Mouse (Mus musculus): ENCODE measurements at regions not wholly inside any gene's neighbourhood (a gene's known extent, or its start where the extent isn't known, plus 50 kb on each side); places are given as distances from the start of the nearest gene placed in this dataset.

DNA sequence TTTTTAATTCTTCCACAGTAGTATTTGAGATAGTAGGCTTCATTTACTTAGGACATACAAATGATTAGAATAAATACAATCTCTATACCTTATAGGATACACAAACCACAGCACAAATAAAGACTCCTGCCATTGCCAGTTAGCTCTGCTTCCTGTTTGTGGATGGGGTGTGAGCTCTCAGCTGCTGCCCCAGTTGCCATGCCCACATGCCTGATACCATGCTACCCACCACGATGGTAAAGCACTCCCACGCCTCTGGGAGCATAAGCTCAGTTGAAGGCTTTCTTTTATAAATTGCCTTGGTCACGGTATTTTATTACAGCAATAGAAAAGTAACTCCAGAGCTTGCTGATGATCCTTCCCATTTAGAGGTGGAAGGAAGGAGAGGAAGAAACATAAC is 765.8 kb upstream of the Tmem132c start:
- Histone ChIP-seq H3K27ac (ENCODE audit: insufficient read depth, low read depth, low read length) (no peak overlapping the region), H3K4me1 (ENCODE audit: control insufficient read depth, insufficient read depth, insufficient read length, low read length) (no peaks in the 10 kb centered on the region), H3K27me3 (ENCODE audit: control insufficient read depth, insufficient read depth, low read length) (no peaks in the 10 kb centered on the region), H3K36me3 (ENCODE audit: control insufficient read depth, insufficient read depth, low read length) (no peaks in the 10 kb centered on the region), H3K4me3 (ENCODE audit: low read depth, low read length) (no peak overlapping the region)
- 55% methylated on average over 3 of the region's 3 CpGs for WGBS
- no peak for TF ChIP-seq CTCF (IDR thresholded peaks at IDR 0.05; ENCODE audit: extremely low read depth, insufficient read length, insufficient replicate concordance, low read depth, low read length)
- no peak for TF ChIP-seq POLR2A (IDR thresholded peaks at IDR 0.05; ENCODE audit: low read depth, low read length)

DNA sequence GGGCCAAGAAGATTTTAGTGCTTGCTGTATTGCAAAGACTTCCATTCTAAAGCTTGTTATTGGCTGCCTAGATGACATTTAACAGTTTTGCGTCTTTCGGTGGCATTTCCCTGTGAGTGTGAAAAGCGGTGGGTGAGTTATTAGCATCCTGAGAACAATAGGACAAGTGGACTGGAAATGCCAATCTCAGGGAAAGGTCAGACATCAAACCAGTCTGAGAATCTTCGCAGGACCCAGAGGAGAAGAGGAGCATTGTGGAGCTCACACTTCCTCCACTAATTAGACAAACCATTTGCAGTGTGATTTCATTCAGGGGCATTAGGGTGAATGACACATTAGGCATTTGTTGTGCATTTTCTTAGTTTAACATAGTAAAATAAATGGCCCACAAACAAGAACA is 719.5 kb upstream of the Tmem132c start:
- no peak overlapping the region for H3K27ac ChIP-seq (ENCODE audit: insufficient read depth, low read depth, low read length)
- no peaks in the 10 kb centered on the region for H3K27me3 ChIP-seq (ENCODE audit: control insufficient read depth, insufficient read depth, low read length)
- no peak overlapping the region for H3K4me3 ChIP-seq (ENCODE audit: low read depth, low read length)
- no peak for TF ChIP-seq CTCF (IDR thresholded peaks at IDR 0.05; ENCODE audit: extremely low read depth, insufficient read length, insufficient replicate concordance, low read depth, low read length)
- no peak for TF ChIP-seq POLR2A (IDR thresholded peaks at IDR 0.05; ENCODE audit: low read depth, low read length)
- H3K36me3 ChIP-seq (ENCODE audit: control insufficient read depth, insufficient read depth, low read length), result no peaks in the 10 kb centered on the region
- 79% methylated on average over 4 of the region's 4 CpGs for WGBS
- H3K4me1 ChIP-seq (ENCODE audit: control insufficient read depth, insufficient read depth, insufficient read length, low read length), result no peaks in the 10 kb centered on the region

DNA sequence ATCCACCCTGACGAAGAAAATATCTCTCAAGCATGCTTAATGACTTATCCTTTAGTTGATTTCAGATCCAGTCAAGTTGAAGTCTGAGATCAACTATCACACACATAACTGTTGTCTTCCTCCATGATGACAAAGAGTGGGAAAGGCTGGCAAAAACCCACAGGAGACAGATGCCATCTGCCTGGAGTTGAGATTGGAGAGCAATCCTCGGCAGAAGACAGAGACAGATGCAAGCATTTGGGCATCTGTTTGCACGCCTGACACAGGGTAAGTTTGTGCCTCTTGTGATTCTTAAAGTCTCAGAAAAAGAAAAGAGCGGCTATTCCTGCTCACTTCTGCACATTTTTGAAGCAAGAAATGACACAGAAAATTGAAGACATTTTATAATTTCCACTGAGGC is 715.7 kb upstream of the Tmem132c start:
- no peak for TF ChIP-seq POLR2A (IDR thresholded peaks at IDR 0.05; ENCODE audit: low read depth, low read length)
- no peak for TF ChIP-seq CTCF (IDR thresholded peaks at IDR 0.05; ENCODE audit: extremely low read depth, insufficient read length, insufficient replicate concordance, low read depth, low read length)
- WGBS, result 67% methylated on average over 4 of the region's 4 CpGs
- H3K27me3 ChIP-seq (ENCODE audit: control insufficient read depth, insufficient read depth, low read length), result no peaks in the 10 kb centered on the region
- no peaks in the 10 kb centered on the region for H3K36me3 ChIP-seq (ENCODE audit: control insufficient read depth, insufficient read depth, low read length)
- H3K4me1 ChIP-seq (ENCODE audit: control insufficient read depth, insufficient read depth, insufficient read length, low read length), result no peaks in the 10 kb centered on the region
- H3K4me3 ChIP-seq (ENCODE audit: low read depth, low read length), result no peak overlapping the region
- no peak overlapping the region for H3K27ac ChIP-seq (ENCODE audit: insufficient read depth, low read depth, low read length)

- no peaks in the 10 kb centered on the region for H3K4me1 ChIP-seq (ENCODE audit: control insufficient read depth, insufficient read depth, insufficient read length, low read length)
- no peaks in the 10 kb centered on the region for H3K27me3 ChIP-seq (ENCODE audit: control insufficient read depth, insufficient read depth, low read length)
- H3K4me3 ChIP-seq (ENCODE audit: low read depth, low read length), result no peak overlapping the region
- TF ChIP-seq POLR2A (IDR thresholded peaks at IDR 0.05; ENCODE audit: low read depth, low read length), result no peak
- TF ChIP-seq CTCF (IDR thresholded peaks at IDR 0.05; ENCODE audit: extremely low read depth, insufficient read length, insufficient replicate concordance, low read depth, low read length), result no peak
- no peak overlapping the region for H3K27ac ChIP-seq (ENCODE audit: insufficient read depth, low read depth, low read length)
- 23% methylated on average over 5 of the region's 5 CpGs for WGBS
- H3K36me3 ChIP-seq (ENCODE audit: control insufficient read depth, insufficient read depth, low read length), result no peaks in the 10 kb centered on the region
These were observed 710.6 kb upstream of the Tmem132c start for GRCm38 (mm10) chr5:126530806-126531527.

GRCm38 (mm10) chr5:126531528-126531894 is 710.1 kb upstream of the Tmem132c start:
- Histone ChIP-seq H3K27me3 (ENCODE audit: control insufficient read depth, insufficient read depth, low read length) (no peaks in the 10 kb centered on the region), H3K4me3 (ENCODE audit: low read depth, low read length) (no peak overlapping the region), H3K27ac (ENCODE audit: insufficient read depth, low read depth, low read length) (no peak overlapping the region), H3K4me1 (ENCODE audit: control insufficient read depth, insufficient read depth, insufficient read length, low read length) (no peaks in the 10 kb centered on the region), H3K36me3 (ENCODE audit: control insufficient read depth, insufficient read depth, low read length) (no peaks in the 10 kb centered on the region)
- WGBS, result 83% methylated on average over 5 of the region's 5 CpGs
- no peak for TF ChIP-seq POLR2A (IDR thresholded peaks at IDR 0.05; ENCODE audit: low read depth, low read length)
- TF ChIP-seq CTCF (IDR thresholded peaks at IDR 0.05; ENCODE audit: extremely low read depth, insufficient read length, insufficient replicate concordance, low read depth, low read length), result no peak

DNA sequence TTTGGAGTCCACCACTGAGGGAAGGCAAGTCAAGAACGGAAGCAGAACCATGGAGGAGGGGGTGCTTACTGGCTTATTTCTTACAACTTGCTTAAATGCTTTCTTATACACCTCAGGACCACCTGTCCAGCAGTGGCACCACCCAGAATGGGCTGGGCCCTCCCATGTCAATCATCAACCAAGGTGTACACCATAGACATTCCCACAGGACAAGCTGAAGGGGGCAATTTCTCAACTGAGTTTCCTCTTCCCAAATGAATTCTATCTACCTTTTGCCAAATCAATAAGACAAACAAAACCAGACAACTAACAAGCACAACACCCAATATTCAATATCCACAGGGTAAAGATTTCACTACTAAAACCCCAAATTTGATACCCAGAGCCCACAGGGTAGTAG is 709.6 kb upstream of the Tmem132c start:
- WGBS, result 80% methylated on average over 1 of the region's 1 CpGs
- no peaks in the 10 kb centered on the region for H3K4me1 ChIP-seq (ENCODE audit: control insufficient read depth, insufficient read depth, insufficient read length, low read length)
- no peaks in the 10 kb centered on the region for H3K27me3 ChIP-seq (ENCODE audit: control insufficient read depth, insufficient read depth, low read length)
- H3K4me3 ChIP-seq (ENCODE audit: low read depth, low read length), result no peak overlapping the region
- TF ChIP-seq CTCF (IDR thresholded peaks at IDR 0.05; ENCODE audit: extremely low read depth, insufficient read length, insufficient replicate concordance, low read depth, low read length), result no peak
- TF ChIP-seq POLR2A (IDR thresholded peaks at IDR 0.05; ENCODE audit: low read depth, low read length), result no peak
- H3K36me3 ChIP-seq (ENCODE audit: control insufficient read depth, insufficient read depth, low read length), result no peaks in the 10 kb centered on the region
- no peak overlapping the region for H3K27ac ChIP-seq (ENCODE audit: insufficient read depth, low read depth, low read length)

GRCm38 (mm10) chr5:126538072-126538471 is 703.5 kb upstream of the Tmem132c start:
- Histone ChIP-seq H3K36me3 (ENCODE audit: control insufficient read depth, insufficient read depth, low read length) (no peaks in the 10 kb centered on the region), H3K4me1 (ENCODE audit: control insufficient read depth, insufficient read depth, insufficient read length, low read length) (no peaks in the 10 kb centered on the region)
- 62% methylated on average over 2 of the region's 2 CpGs for WGBS

More at GRCm38 (mm10) chr5:126538072-126538471, 703.5 kb upstream of the Tmem132c start:
- Histone ChIP-seq H3K27ac (ENCODE audit: insufficient read depth, low read depth, low read length) (no peak overlapping the region), H3K27me3 (ENCODE audit: control insufficient read depth, insufficient read depth, low read length) (no peaks in the 10 kb centered on the region), H3K4me3 (ENCODE audit: low read depth, low read length) (no peak overlapping the region)
- TF ChIP-seq CTCF (IDR thresholded peaks at IDR 0.05; ENCODE audit: extremely low read depth, insufficient read length, insufficient replicate concordance, low read depth, low read length) (no peak), POLR2A (IDR thresholded peaks at IDR 0.05; ENCODE audit: low read depth, low read length) (no peak)

Data from small intestine, adult 2 months (tissue).